Mouse (Mus musculus): ENCODE measurements around the gene Arxes2. TPM values are rescaled to one million over a fixed set of nuclear protein-coding genes. Genes with fewer than 3 reads are reported as not detected.
"Not testable (repeated sequence)": the region's sequence is repeated elsewhere in the genome, so short reads cannot be mapped to it uniquely, and the experiment has no call there.

Arxes2 gene
- 170 and 205 TPM in 2 replicates for polyA plus RNA-seq (2015; fragmentation: Nextera tagmentation; extraction: Ambion mirVana)

DNA sequence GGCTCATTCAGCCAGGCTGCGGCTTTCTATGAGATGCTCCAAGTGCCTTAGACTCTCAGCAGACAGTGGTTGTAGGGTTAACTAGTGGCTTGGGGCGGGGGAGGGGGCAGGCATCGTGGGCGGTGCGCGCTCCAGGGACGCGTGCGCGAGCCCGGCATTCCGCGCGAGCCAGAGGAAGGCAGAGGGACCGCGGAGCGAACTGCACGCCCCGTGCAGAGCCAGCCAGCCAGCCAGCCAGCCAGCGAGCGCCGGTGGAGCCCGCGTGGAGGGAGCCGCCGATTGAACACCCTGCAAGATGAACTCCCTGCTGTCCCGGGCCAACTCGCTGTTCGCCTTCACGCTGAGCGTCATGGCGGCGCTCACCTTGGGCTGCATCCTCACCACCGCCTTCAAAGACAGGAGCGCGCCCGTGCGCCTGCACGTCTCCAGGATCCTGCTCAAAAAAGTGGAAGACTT is at the start of gene Arxes2:
Gene Arxes2, plus strand, starts transcription at position 161 of the 456 bp plus-strand sequence.
- H3K9me3 ChIP-seq (ENCODE audit: control insufficient read depth, low read length); H3K36me3 ChIP-seq (ENCODE audit: control insufficient read depth, insufficient read depth); H3K9ac ChIP-seq (replicated peaks; ENCODE audit: low read depth, low read length); H3K27me3 ChIP-seq (replicated peaks; ENCODE audit: control insufficient read depth, insufficient read depth, low read length); H3K4me1 ChIP-seq (replicated peaks; ENCODE audit: control insufficient read depth, insufficient read depth, low read length); H3K27ac ChIP-seq (ENCODE audit: low read length): not testable (repeated sequence)
- Histone ChIP-seq H3K4me2 (ENCODE audit: low read length) (peak within 1 kb of the TSS; percentile 50), H3K4me3 (replicated peaks; ENCODE audit: low read length) (peak within 1 kb of the TSS; percentile 38)
- ATAC-seq, result peak; percentile 94
- WGBS, result 6% methylated on average over 12 of the region's 39 CpGs

DNA sequence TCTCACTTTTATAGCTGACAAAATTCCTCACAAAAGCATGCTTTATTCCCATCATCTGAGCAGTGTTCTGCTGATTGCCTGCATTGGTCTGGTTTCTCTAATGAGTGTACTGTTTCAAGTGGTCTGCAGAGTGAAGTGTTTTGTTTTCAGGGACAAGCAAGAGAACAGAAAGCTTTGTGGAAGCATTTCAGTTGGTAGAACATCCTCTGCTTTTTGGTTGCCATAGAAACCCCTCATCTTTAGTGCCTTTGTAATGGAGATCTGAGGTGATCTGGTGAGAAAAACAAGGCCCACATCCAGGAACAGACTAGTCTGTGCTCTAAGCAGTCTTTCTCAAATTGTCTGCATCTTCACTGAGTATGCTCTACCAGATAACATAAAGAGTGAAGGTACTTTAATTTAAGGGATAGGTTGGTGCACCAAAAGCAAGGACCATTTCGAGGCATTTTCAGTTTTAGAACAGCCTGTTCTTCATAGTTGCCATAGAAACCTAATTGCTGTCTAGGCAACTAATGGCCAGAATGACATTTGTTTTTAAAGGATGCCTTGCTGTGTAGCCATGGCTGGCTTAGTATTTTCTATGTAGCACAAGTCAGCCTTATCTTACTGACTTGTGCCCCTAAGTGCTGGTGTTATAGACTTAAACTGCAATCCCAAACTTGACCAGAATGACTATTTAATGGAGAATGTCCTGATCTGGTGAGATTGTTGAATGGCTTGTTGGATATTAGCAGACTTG is 44.8 kb upstream of the Arxes2 start:
- H3K27me3 ChIP-seq (replicated peaks; ENCODE audit: control insufficient read depth, insufficient read depth, low read length), result no peaks in the 10 kb centered on the region
- H3K4me1 ChIP-seq (replicated peaks; ENCODE audit: control insufficient read depth, insufficient read depth, low read length), result no peaks in the 10 kb centered on the region
- WGBS, result 23% methylated on average over 1 of the region's 1 CpGs
- peak overlapping the region; percentile 61 for H3K27ac ChIP-seq (ENCODE audit: low read length)
- no peaks in the 10 kb centered on the region for H3K36me3 ChIP-seq (ENCODE audit: control insufficient read depth, insufficient read depth)
- H3K9me3 ChIP-seq (ENCODE audit: control insufficient read depth, low read length), result no peaks in the 10 kb centered on the region
- peak; percentile 73 for ATAC-seq
- H3K4me3 ChIP-seq (replicated peaks; ENCODE audit: low read length), result no peak overlapping the region
- H3K4me2 ChIP-seq (ENCODE audit: low read length), result no peak overlapping the region
- no peak overlapping the region for H3K9ac ChIP-seq (replicated peaks; ENCODE audit: low read depth, low read length)

DNA sequence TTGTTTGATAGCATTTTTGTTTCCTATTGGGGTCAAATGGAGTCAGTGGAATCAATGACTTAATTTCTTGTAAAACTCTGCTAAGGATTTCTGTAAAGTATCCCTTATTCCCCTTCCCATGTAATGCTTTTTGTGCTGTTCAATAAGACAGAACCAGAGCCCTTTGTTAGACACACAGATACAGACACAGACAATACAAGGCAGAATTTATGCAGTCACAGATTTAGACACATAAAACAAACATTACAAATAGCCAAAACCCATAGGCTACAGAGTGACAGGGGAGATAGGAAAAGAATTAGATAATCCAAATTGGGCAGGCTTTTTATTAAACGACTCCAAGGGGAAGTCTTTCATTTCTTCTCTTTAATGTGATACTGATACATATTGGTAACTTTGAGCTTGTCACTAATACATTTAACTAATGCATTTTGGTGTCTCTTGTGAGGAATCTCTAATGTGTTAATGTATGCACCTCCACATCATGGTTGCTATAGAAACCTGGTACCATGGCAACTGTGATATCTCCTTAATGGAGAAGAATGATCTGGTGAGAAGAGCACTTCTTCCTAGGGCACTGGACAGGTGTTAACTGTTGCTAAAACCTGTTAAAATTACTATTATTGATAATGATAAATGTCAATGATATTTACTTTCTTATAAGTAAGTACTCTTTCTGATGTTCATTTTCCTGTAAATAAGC is 36.5 kb upstream of the Arxes2 start:
- peak; percentile 84 for ATAC-seq
- Histone ChIP-seq H3K9me3 (ENCODE audit: control insufficient read depth, low read length) (no peaks in the 10 kb centered on the region), H3K27ac (ENCODE audit: low read length) (peak overlapping the region; percentile 47; the same call in 1 of the 2 replicates), H3K36me3 (ENCODE audit: control insufficient read depth, insufficient read depth) (no peaks in the 10 kb centered on the region), H3K4me3 (replicated peaks; ENCODE audit: low read length) (no peak overlapping the region), H3K27me3 (replicated peaks; ENCODE audit: control insufficient read depth, insufficient read depth, low read length) (no peaks in the 10 kb centered on the region), H3K4me2 (ENCODE audit: low read length) (no peak overlapping the region), H3K9ac (replicated peaks; ENCODE audit: low read depth, low read length) (no peak overlapping the region), H3K4me1 (replicated peaks; ENCODE audit: control insufficient read depth, insufficient read depth, low read length) (no peaks in the 10 kb centered on the region; the same call in 1 of the 2 replicates)
- WGBS, result 48% methylated on average over 1 of the region's 1 CpGs

DNA sequence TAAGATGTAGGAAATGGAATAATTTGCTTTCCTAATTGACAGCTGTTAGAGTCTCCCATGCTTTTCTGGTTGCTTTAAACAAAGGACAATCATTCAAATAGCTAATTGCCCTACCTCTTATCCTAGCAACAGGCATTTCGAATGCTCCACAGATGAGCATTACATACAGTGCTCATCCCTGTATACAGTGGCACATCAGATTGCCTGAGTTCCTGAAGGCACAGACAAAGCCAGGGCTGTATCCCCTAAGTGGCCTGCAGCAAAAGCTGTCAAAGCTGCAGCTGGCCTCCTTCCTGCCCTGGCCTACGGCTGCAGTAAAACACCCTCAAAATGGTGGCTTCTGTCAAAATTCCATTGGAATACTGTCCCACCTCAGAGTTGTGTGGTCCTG is 35.9 kb upstream of the Arxes2 start:
- Histone ChIP-seq H3K9me3 (ENCODE audit: control insufficient read depth, low read length) (no peaks in the 10 kb centered on the region), H3K4me3 (replicated peaks; ENCODE audit: low read length) (no peak overlapping the region), H3K36me3 (ENCODE audit: control insufficient read depth, insufficient read depth) (no peaks in the 10 kb centered on the region), H3K4me1 (replicated peaks; ENCODE audit: control insufficient read depth, insufficient read depth, low read length) (no peaks in the 10 kb centered on the region; the same call in 1 of the 2 replicates), H3K4me2 (ENCODE audit: low read length) (no peak overlapping the region), H3K27me3 (replicated peaks; ENCODE audit: control insufficient read depth, insufficient read depth, low read length) (no peaks in the 10 kb centered on the region), H3K27ac (ENCODE audit: low read length) (peak overlapping the region; percentile 75), H3K9ac (replicated peaks; ENCODE audit: low read depth, low read length) (no peak overlapping the region)
- WGBS, result 43% methylated on average over 2 of the region's 2 CpGs
- peak; percentile 82 for ATAC-seq

DNA sequence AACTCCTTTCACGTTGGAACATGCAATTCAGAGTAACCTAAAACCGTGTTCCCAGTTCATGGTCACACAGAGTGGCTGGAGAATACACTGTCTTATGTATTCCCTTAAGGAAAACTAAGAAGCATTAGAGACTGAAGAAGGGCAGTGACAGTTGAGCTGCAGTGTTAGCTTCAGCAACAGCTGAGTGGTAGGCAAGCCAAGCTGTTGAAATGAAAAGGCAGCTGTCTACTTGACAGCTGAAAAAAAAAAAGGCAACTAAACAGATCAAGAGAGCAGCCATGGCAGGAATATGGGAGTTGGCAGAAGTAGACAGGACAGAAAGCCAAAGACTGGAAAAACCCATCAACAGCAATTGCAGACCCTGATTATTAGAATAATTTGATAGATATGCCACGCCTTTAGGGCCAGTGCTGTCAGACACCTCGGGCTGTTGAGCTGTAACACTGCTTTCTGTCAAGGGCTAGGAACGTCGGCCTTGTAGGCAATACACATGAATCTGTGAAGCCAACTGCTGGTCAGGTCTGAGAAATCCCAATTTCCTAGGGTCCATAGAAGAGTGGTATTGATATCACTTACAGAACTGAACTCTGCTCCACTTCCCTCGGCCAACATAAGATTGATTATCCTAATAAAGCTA is 34.9 kb upstream of the Arxes2 start:
- Histone ChIP-seq H3K9ac (replicated peaks; ENCODE audit: low read depth, low read length) (no peak overlapping the region), H3K4me1 (replicated peaks; ENCODE audit: control insufficient read depth, insufficient read depth, low read length) (peaks cover 2% of the 10 kb centered on the region; the same call in 1 of the 2 replicates), H3K4me3 (replicated peaks; ENCODE audit: low read length) (no peak overlapping the region), H3K9me3 (ENCODE audit: control insufficient read depth, low read length) (no peaks in the 10 kb centered on the region), H3K27ac (ENCODE audit: low read length) (peak overlapping the region; percentile 75; the same call in 1 of the 2 replicates), H3K4me2 (ENCODE audit: low read length) (no peak overlapping the region), H3K27me3 (replicated peaks; ENCODE audit: control insufficient read depth, insufficient read depth, low read length) (no peaks in the 10 kb centered on the region), H3K36me3 (ENCODE audit: control insufficient read depth, insufficient read depth) (no peaks in the 10 kb centered on the region)
- 76% methylated on average over 7 of the region's 7 CpGs for whole genome bisulfite sequencing
- ATAC-seq, result no peak

DNA sequence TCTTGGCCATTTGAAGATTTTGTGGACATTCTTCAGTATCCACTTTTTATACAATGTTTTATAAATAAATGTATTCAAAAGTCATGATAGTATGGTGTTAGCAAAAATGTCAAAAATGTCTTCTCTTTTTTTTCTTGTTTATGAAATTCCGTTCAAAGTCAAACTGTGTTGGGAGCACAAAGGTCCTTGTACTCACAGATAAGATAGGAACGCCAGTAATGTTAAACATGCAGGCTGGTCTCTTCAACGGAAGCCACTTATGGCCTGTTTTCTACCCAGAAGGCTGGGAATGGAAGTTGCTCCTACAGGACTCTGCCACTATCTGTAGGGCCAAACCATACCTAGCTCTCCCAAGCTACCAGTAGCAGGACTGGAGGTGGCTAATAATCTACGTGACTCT is 34.1 kb upstream of the Arxes2 start:
- Histone ChIP-seq H3K4me3 (replicated peaks; ENCODE audit: low read length) (no peak overlapping the region), H3K4me2 (ENCODE audit: low read length) (no peak overlapping the region), H3K27me3 (replicated peaks; ENCODE audit: control insufficient read depth, insufficient read depth, low read length) (no peaks in the 10 kb centered on the region), H3K9me3 (ENCODE audit: control insufficient read depth, low read length) (no peaks in the 10 kb centered on the region), H3K27ac (ENCODE audit: low read length) (no peak overlapping the region), H3K36me3 (ENCODE audit: control insufficient read depth, insufficient read depth) (no peaks in the 10 kb centered on the region), H3K9ac (replicated peaks; ENCODE audit: low read depth, low read length) (no peak overlapping the region), H3K4me1 (replicated peaks; ENCODE audit: control insufficient read depth, insufficient read depth, low read length) (peaks cover 2% of the 10 kb centered on the region; the same call in 1 of the 2 replicates)
- ATAC-seq, result no peak
- 76% methylated on average over 4 of the region's 4 CpGs for WGBS

DNA sequence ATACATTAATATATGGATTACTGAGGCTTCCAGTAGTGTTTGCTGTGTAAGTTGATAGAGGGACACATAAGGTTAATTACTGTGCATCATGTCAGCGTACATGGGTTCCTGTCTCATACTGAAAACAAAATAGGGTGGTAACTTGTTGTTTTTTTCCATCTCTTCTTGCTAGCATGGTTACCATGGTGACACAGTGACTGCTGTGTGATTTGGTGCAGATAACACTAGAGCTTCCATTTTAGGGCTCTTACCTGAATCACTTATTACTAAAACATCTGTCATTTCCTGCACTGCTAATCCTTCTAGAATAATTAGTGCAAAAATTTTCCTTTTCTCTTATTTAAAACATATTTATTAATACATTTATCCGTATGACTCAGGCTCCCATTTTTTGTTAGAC is 31.3 kb upstream of the Arxes2 start:
- Histone ChIP-seq H3K27ac (ENCODE audit: low read length) (no peak overlapping the region), H3K4me1 (replicated peaks; ENCODE audit: control insufficient read depth, insufficient read depth, low read length) (peaks cover 2% of the 10 kb centered on the region; the same call in 1 of the 2 replicates), H3K36me3 (ENCODE audit: control insufficient read depth, insufficient read depth) (no peaks in the 10 kb centered on the region), H3K27me3 (replicated peaks; ENCODE audit: control insufficient read depth, insufficient read depth, low read length) (no peaks in the 10 kb centered on the region), H3K4me2 (ENCODE audit: low read length) (no peak overlapping the region), H3K9me3 (ENCODE audit: control insufficient read depth, low read length) (no peaks in the 10 kb centered on the region), H3K9ac (replicated peaks; ENCODE audit: low read depth, low read length) (no peak overlapping the region), H3K4me3 (replicated peaks; ENCODE audit: low read length) (no peak overlapping the region)
- no peak for ATAC-seq
- 51% methylated on average over 2 of the region's 2 CpGs for WGBS

DNA sequence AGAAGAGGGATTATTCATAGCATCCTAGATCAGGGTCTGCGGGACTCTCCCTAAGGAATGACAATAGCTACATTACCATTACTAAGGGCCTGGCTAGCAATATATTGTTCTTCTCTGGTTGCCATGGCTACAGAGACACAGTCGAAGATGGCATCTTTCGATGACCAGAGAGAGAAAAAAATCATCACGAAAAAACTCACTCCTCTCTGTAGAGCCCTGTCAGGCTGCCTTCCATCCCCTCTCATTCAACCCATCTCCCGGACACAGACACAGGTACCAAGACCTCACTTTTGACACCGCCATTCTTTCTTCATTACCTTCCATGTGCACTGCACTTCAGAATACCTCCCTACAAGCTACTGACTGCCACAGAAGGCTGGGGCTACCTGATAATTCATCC is 30.5 kb upstream of the Arxes2 start:
- WGBS, result 32% methylated on average over 6 of the region's 6 CpGs
- Histone ChIP-seq H3K4me1 (replicated peaks; ENCODE audit: control insufficient read depth, insufficient read depth, low read length) (0 out of 2 replicates have a peak, but pooled peaks cover 2% of the 10 kb centered on the region), H3K4me3 (replicated peaks; ENCODE audit: low read length) (no peak overlapping the region), H3K27ac (ENCODE audit: low read length) (no peak overlapping the region), H3K9ac (replicated peaks; ENCODE audit: low read depth, low read length) (no peak overlapping the region), H3K36me3 (ENCODE audit: control insufficient read depth, insufficient read depth) (no peaks in the 10 kb centered on the region), H3K27me3 (replicated peaks; ENCODE audit: control insufficient read depth, insufficient read depth, low read length) (no peaks in the 10 kb centered on the region), H3K9me3 (ENCODE audit: control insufficient read depth, low read length) (no peaks in the 10 kb centered on the region), H3K4me2 (ENCODE audit: low read length) (no peak overlapping the region)
- peak; percentile 37 for ATAC-seq

DNA sequence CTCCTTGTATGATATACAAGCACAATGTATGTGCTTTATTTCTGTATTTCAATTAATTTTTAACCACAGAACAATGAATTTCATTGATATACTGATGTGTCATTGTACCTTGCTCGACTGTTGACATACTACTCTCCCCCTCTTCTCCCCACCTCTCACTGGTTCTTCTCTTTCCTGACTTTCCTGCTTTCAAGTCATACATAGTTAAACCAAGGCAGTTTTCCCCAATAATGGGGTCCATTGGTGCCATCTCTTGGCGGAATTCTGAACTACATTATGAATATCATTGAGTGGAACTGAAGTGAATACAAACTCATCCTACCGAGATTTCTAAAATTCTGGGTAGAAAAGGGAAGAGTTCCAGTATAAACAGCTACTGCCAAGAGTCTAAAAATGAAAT is 30.0 kb upstream of the Arxes2 start:
- Histone ChIP-seq H3K27ac (ENCODE audit: low read length) (no peak overlapping the region), H3K9ac (replicated peaks; ENCODE audit: low read depth, low read length) (no peak overlapping the region), H3K9me3 (ENCODE audit: control insufficient read depth, low read length) (no peaks in the 10 kb centered on the region), H3K4me1 (replicated peaks; ENCODE audit: control insufficient read depth, insufficient read depth, low read length) (0 out of 2 replicates have a peak, but pooled peaks cover 2% of the 10 kb centered on the region), H3K27me3 (replicated peaks; ENCODE audit: control insufficient read depth, insufficient read depth, low read length) (no peaks in the 10 kb centered on the region), H3K4me2 (ENCODE audit: low read length) (no peak overlapping the region), H3K4me3 (replicated peaks; ENCODE audit: low read length) (no peak overlapping the region), H3K36me3 (ENCODE audit: control insufficient read depth, insufficient read depth) (no peaks in the 10 kb centered on the region)
- peak; percentile 82 for ATAC-seq
- WGBS, result 15% methylated on average over 3 of the region's 3 CpGs
